Mouse (Mus musculus): Measurements from ENCODE around the gene Dusp22. TPM values are rescaled to one million over a fixed set of nuclear protein-coding genes. Genes with fewer than 3 reads are reported as not detected.
A peak's percentile ranks its signal among the peaks of the same experiment; 100 is the strongest.

Gene Dusp22
- total RNA-seq, 2 experiments from 2014 or later: 37.7 to 46.2 TPM

DNA sequence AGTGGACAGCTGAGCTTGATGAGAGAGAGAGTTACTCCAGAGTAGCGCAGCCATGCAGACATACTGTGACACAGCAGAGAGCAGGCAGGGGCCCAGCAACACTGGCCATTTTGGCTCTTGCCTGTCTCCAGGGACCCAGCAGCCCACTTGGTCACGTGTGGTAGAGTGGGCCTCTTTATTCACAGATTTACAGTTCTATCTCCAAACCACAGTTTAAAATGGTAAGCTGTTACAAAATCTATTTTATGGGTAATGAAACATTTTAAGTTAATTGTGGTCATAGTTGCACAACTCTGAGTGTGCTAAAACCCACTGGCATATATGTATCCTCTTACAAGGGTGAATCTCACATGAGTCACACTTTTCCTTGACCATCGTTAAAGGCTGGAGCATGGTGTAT, 9.5 kb downstream of the Dusp22 start:
- no peak for DNase-seq

DNA sequence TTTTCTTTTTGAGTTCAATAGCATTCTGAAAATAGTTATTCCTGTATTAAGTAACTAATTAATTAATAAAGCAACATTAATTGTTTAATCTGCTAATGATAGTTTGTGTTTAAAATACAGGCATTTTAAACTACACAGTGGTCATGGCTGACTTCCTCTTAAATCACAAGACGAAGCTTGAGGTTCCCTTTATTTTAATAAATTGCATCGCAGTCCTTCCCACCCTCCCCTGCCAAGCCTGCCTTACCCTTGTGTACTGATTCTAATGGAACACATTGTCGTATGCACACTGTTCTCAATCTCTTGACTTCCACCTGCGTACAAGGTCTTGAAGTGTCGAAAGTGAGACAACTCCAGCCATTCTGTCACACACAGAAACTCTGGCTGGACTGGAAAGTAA, 14.1 kb downstream of the Dusp22 start:
- DNase-seq: no peak

DNA sequence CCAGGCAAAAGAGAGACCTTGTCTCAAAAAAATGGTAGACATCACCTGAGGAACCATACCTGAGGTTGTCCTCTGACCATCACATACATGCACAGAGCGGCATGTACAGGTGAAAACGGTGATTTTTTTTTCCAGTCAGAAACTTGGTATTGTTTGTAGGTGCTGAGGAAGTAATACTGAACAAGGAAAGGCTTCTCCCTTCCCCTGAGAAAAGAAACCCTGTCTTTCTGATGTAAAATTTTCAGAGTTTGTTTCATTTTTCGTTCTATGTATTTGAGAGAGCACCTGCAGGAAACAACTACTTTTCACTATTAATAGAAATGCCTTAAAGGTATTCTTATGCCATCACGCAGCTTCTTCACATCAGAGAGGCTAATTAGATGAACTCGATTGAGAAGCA, 19.0 kb downstream of the Dusp22 start:
- DNase-seq: no peak

DNA sequence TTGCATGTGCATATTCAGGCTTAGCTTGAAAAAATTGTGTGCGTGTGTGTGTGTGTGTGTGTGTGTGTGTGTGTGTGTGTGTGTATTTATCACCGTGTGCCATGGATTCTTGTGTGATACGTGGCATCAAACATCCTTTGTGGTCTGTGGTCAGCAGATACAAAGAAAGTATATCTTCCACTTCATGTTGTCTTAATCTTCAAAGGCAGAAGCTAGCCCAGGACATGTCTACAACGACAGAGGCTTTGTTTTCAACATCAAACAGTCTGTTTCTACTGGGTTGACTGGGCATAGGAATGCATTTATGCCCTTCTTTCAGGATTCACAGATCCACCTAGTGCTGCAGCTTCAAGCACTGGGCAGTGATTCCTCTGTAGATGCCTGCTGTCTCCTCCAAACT, 22.1 kb downstream of the Dusp22 start:
- DNase-seq: no peak

DNA sequence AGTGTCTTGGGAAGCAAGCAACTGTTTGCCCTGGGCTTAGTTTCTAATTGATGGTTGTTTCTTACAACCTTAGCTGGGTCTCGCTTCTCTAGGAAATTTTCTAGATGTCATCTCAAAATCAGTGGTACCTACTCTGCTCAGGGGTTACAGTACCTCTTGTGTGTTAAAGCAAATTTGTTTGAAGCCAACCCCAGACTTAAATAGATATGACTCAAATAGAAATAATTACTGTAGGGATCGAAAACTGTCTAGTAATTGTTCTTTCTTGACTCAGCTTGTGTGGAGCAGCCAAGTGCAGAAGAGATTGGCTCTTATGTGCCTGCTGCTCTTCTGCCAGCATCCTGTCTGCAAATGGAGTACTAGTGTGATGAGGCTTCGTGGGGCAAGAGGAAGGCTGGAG, 22.5 kb downstream of the Dusp22 start:
- DNase-seq: no peak

DNA sequence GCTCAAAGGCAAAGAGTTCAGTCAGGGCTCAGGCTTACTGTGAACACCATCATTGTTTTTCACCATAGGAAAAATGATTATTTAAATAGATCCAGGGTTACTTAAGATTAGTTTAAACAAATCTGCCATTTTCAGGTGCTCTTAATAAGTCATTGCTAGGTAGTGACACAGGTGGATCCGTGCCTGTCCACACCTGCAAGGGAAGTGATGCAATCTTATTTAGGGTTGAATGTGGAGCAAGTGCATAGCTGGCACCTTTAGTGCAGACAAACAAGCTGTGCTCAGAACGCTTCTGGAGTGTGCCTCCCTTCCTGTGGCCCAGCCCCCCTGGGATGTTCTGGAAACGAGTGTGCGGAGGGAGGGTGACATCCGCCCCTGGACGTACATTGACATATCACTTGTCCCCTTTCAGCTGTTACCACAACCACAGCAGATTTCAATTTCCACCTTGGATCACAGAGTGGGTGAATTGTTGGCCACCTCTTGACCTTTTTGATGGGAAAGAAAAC, 24.9 kb downstream of the Dusp22 start:
- no peak for DNase-seq

DNA sequence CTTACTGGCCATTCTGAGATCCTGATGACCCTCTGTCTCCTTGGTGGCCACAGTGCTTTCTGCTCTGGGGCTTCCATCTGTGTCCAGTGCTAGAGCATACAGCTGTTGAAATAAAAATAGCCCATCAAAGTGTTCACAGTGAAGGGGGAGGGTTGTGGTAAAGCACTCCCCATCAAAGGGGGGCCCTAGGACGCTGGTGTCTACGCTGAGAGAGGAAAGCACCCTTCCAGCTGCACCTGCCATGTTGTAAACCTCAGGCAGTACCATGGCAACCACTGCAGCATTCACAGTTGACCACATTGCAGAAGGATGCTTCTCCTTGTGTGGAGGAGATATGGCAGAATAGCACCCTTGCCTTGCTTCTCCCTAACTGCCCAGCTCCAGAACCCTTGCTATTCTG, 26.2 kb downstream of the Dusp22 start:
- DNase-seq: no peak

DNA sequence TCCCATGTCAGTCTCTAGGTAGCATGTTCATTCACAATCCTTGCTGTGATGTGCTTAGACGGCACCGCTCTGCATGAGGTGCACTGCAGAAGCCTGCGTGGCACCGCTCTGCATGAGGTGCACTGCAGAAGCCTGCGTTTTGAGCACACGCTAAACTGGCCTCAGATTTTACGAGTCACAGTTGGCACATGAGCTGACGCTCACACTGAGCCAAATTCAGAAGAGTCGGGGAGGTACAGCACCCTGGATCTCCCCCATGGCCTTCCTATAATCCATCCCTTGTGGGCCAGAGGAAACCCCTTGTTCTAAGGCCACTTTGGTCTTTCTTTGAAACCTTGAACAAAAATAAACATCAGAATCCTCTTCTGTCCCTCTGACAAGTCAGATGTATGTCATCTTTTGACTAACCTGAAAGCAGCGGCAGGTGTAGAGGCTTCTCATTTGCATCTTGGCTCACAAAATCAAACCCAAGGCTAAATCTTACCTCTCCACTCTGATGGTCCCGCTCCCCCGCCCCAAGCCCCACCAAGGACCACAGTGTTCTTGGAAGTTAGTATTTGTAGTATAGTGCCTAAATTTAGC, 28.3 kb downstream of the Dusp22 start:
- no peak for DNase-seq

DNA sequence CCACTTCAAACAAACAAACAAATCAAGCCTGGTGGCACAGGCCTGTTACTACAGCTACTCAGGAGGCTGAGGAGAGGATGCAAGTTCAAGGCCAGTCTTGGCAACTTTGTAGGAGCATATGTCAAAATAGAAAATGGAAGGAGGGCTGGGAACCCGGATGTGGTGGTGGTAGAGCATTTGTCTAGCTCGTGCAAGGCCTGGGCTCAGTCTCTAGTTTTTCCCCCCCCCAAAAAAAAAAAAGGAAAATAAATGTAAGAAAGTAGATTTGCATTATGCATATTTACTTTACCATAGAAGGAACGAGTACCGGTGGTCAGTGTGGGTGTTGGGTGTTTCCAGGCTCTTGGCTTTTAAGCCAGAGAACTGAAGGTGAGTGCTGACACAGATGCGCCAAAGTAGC, 29.7 kb downstream of the Dusp22 start:
- no peak for DNase-seq

DNA sequence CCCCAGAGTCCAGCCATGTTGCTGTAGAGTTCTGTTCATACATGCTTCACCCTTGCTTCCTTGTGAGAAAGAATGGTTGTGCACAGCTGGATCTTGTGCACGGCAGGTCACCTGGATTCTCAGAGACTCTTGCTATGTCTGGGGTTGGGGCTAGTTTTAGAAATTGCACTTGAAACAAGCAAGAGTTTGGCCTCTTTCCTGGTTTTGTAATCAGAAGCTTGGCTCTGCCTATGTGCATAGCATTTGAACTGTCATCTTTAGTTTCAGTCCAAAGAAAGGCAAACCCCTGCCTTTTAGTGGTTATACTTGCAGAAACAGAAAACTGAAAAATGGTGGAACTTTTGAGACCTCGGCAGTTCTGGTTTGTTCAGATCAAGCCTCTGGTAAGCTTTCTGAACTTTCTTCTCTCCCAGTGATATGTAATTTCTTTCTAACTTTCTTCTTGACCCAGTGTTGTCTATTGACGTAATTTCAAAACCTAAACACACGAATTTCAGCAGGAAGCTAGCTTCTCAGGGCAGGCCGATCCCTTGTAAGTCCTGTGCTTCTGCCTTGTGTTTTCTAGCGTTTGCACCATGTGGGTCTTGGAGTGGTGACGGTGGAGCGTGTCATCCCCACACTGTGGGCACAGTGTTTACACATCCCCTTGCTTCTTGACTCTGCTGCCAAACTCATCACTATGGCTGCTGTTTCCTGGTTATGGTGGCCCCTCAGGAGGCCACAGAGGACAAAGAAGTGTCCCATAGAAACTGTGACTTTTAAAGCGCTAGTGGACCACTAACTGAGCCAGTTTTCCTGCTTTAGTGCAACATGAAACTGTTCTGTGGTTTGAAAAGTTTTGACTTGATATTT, 31.9 kb downstream of the Dusp22 start:
- no peak for DNase-seq

DNA sequence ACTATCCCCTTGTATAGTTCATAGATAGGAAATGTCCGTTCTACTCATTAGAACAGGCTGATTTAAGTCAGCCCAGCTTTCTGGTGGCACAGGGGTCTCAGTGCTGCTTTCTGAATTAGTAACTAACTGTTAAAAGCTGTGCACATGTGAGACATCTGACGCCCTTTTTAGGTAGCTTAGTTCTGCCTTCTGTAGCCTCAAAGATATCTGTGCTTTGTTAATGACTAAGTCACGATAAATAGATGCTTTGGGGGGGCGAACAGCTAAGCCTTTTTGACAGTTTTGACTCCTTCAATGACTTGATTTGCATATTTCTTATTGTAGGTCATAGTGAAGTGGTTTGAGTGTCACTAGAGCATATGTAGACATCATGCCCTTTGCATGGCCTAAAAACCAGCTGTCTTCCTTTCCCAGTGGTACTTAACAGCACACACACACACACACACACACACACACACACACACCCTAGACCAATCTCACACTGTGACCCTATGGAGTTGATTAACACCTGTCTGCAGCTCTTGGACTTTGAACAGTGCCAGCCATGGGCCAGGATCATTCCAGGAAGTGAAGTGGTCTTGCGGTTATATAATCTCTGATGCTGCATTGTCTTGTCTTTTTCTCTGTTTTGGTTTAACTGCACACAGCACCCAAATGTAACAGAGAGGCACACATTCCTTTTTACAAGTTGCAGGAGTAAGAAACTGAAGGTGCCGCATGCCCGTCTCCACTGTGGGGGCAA, 33.0 kb downstream of the Dusp22 start:
- DNase-seq: no peak

DNA sequence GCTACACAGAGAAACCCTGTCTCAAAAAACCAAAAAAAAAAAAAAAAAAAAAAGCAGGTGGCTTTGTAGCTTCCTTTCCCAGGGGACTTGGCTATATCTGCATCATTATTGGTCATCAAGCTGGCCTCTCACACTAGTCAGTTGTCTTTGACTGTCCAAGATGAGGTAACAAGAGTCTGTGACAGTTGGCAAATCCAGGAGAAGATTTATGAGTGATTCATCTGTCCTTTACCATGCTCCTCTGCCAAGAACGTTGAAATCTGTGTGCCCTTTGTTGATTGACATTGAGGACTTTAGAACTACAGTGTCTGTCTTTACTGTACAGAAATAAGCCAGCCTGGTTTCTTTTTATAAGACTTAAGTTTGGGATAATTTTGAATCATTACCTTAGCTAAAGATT, 35.4 kb downstream of the Dusp22 start:
- DNase-seq: no peak

DNA sequence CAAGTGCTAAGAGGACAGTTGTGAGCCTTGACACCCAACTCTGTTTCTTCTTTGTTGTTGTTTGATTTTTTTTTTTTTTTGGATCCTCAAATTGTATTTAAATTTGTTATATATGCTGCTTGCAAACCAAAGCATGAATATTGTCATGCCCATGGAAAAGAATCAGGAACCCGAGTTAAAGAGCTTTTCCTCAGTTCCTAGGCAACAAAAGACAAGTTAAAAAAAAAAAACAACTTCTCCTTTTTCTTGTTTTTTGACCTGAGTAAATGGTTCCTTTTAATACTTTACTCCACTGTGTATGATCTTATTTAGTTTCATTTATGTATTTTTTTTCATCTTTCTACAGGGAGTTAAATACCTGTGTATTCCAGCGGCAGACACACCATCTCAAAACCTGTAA, 36.1 kb downstream of the Dusp22 start:
- no peak for DNase-seq

DNA sequence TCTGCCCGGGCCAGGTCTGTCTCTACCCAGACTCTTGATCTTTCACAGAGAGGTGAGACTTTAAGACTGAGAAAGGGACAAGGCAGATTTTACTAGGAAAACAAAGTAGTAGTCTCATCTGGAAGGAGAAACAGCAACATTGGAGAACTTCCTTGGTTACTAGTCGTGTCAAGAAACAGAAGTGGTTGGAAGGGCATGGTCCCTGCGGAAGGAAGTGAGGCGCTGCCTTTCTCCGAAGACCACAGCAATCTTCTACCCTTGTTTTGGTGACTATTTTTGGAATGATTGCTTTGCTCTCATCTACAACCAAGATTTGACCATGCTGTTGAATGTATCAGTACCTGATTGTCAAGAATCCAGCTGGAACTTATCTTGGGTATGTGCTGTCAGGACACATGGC, 38.1 kb downstream of the Dusp22 start:
- no peak for DNase-seq

DNA sequence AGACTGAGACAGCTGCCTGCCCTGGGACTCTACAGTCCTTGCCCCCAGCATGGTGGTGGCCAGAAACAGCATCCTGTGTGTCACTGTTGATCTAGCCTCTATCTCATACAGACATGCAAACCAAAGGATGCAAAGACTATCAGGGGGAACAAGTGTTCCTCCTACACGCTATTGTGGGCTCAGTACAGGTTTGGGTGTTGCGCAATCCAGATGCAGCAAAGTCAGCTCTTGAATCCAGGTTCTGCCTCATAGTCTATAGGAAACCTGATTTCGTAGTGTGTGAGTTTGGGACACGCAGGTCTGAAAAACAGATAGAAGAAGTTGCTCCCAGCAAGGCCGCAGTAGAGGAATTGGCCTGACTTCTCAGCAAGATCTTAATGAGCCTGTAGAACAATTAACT, 42.9 kb downstream of the Dusp22 start:
- no peak for DNase-seq

DNA sequence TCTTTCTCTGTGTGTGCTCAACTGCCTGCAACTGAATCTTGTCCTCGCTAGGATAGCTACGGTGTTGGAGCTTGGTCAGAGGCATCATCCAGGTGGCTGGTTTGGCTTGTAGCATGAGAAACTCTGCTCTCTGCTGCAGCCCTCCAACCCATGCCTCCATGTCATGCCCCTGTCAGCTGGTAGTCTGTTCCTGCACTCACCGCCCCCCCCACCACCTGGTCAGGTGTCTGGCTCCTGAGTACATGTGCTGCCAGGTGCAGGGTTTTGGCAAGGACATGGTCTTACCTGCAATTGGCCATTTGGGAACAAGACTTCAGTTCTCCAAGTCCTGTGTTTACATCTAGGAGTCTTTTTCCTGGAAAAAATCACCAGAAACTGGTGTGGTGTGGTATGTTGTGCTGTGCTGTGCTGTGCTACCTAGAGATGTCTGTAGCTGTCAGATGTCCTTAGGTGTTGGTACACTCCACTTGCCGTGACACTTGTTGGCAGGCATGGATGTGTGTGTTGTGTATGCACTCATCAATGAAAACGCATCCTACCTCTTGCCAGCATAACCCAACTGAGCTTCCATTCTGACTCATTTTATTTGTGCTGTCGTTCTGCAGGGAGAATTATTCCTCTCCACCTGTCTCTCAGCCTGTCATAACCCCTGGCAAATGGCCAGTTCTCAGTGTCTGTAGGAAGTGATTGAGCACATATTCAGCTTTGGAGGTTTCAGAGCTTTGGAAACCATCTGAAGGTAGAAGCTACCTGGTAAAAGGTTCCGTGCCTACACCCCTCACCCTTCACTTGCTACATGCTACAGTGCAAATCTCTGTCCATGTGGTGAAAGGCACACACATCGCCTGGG, 44.7 kb downstream of the Dusp22 start:
- DNase-seq: no peak

DNA sequence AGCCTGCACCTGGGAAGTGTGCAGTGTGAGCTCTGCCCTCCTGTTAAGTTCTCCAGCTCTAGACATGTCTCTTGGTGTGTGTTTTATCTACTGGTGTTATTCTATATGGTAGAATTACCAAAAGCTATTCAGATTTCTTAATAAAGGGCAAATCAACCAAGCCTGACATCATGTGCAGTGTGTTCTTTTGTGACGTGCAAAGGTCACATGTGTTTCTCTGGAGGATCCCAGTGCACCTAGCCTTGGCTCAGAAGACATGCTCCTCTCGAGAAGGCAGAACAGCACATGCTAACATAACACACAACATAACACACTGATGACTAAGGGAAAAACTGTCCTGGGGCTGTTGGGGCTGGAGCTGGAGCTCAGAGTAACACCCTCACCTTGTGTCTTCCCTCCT, 51.3 kb downstream of the Dusp22 start:
- DNase-seq: no peak

DNA sequence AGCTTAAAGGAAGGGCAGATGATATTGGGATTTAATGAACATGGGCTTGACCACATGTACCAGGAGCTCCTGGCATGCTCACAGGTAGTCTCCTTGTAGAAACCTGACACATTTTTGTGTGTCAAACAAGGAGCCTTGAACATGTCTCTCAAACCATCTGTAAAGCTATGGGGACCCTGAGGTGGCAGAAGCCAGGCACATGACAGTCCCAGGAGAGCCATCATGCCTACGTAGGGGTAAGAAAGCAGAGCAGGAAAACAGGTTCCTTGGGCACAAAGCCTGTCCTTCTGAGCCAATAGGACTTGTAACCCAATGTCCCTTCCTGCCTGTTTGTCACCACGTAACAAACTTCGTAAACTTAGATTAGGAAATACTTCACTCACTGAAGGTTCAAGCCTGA, 51.9 kb downstream of the Dusp22 start:
- peak; percentile 53 for DNase-seq

DNA sequence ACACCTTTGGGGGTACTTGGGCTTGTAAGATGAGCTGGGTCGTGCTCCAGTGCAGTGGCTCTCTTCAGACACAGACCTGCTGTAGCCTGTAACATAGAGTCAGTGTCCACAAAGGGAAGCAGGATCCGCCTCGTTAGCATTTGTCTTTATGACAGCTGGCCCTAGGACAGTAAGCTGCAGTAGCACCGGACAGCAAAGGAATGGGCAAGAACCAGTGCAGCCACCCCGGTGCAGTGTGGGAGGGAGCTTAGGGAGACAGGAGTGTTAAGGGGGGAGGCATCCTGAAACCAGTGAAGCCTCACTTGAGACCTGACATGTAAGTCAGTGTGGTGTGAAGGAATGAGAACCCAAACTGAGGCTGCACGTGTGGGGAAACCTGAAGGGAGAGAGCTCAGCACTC, 52.5 kb downstream of the Dusp22 start:
- no peak for DNase-seq

DNA sequence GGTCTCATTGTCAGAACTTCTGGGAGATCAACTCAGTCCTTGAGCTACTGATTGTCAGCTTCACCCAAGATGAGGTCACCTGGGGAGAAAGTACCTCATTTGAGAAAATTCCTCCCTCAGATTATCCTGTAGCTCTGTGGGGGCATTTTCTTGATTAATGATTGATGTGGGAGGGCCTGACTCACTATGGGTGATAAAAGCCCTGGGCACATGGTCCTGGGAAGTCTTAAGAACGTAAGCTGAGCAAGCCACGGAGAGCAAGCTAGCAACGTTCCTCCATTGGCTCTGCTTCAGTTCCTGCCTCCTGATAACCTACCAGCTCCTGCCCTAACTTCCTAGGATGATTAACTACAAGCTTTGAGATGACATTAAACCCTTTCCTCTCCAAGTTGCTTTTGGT, 53.8 kb downstream of the Dusp22 start:
- DNase-seq: no peak

DNA sequence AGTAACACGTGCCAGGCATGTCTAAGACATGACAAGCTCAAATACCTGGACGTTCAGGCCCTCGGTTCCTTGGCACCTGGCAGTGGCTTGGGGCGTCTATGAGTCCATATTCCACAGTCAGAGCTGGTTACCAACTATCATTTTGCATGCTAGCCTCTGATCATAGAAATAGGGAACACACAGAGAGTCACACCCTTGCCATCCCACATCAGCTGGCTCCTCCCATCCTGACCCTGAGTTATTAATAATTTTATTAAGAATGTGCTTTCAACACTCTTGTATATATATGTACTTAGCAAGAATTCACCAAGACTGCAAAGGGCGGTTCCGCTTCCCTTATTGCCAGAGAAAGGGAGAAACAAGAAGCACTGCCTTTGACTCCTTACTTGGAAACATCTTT, 54.8 kb downstream of the Dusp22 start:
- no peak for DNase-seq

DNA sequence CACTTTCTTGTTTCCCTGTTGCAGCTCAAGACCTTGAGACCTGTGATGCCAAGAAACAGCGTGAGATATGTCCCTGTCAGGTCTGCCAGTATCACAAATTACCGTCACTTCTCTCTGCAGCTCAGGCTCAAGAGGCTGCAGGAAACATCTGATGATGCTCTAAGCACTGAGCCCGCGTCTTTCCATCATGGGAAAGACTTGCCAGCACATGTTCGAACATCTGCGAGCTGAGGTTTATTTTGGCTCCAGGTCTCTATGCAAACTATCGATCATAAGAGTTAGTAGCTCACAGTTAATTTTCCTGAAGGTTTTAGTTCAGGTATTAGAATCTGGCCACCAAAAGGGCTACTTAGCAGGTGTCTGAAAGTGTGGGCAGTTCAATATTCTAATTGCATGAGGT, 55.3 kb downstream of the Dusp22 start:
- no peak for DNase-seq

All from adrenal gland, postnatal 10 days (tissue).